In the genomic region with DNA sequence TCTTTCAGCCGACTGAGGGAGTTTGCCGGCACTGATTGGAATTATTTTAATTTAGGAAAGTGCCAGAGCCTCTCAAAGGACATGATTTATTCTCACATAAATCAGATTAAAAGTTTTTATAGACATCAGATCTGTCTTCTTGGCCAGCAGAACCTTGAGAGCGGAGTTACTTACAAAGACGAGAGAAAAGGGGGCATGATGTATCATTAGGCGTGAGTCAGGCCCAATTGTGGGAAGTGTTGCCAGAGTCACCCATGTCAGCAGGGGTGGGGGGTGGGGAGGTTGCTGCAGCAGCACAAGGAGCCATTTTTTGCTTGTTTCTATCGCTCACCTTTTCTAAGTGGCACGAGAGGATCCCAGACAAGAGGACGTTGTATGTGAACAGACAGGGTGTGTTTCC, we compare ENCODE assay signal across 8 mouse cellular contexts.
DNase-seq lines count a peak whose midpoint lies in the region; ATAC-seq and TF ChIP-seq lines count a peak whose summit lies in the region.

No protein-coding gene starts in this region.

- peak overlapping the region; percentile 42 for H3K4me2 ChIP-seq in forebrain, embryonic 11.5 days (ENCODE audit: low read depth, low read length, severe bottlenecking)
- peak overlapping the region; percentile 55 for H3K4me2 ChIP-seq in limb, embryonic 14.5 days (replicated peaks; ENCODE audit: low read depth, low read length, severe bottlenecking)
- peak overlapping the region; percentile 66 for H3K4me2 ChIP-seq in stomach, postnatal 0 days (replicated peaks; ENCODE audit: low read depth)

- TF ChIP-seq CTCF in ES-Bruce4 (IDR thresholded peaks at IDR 0.05; ENCODE audit: low read depth, low read length): no peak
- no peak for TF ChIP-seq CTCF in stomach, postnatal 0 days (IDR thresholded peaks at IDR 0.05; ENCODE audit: low read depth)

- peak overlapping the region; percentile 39 for H3K4me3 ChIP-seq in ES-Bruce4 (ENCODE audit: low read depth, low read length)
- peak overlapping the region; percentile 19 for H3K4me3 ChIP-seq in forebrain, embryonic 11.5 days (ENCODE audit: low read depth, low read length)
- peak overlapping the region; percentile 22 for H3K4me3 ChIP-seq in limb, embryonic 14.5 days (replicated peaks; ENCODE audit: low read length)
- peak overlapping the region; percentile 39 for H3K4me3 ChIP-seq in stomach, postnatal 0 days (ENCODE audit: low read depth, low read length)

- no peaks in the 10 kb centered on the region for H3K9me3 ChIP-seq in ES-Bruce4 (replicated peaks; ENCODE audit: control insufficient read depth, insufficient read depth, low read length, poor library complexity, severe bottlenecking)
- no peaks in the 10 kb centered on the region for H3K9me3 ChIP-seq in forebrain, embryonic 11.5 days (ENCODE audit: control insufficient read depth, low read length)
- no peaks in the 10 kb centered on the region for H3K9me3 ChIP-seq in limb, embryonic 14.5 days (ENCODE audit: control insufficient read depth, low read length)
- no peaks in the 10 kb centered on the region for H3K9me3 ChIP-seq in stomach, postnatal 0 days (ENCODE audit: control insufficient read depth, low read length)

- TF ChIP-seq POLR2A in ES-Bruce4 (IDR thresholded peaks at IDR 0.05; ENCODE audit: insufficient read depth, low read length): no peak
- no peak for TF ChIP-seq POLR2A in limb, embryonic 14.5 days (IDR thresholded peaks at IDR 0.05; ENCODE audit: borderline replicate concordance, extremely low read depth, insufficient read depth, insufficient read length)

- H3K27me3 ChIP-seq in ES-Bruce4 (ENCODE audit: control insufficient read depth, insufficient read depth, low read length, poor library complexity, severe bottlenecking): no peaks in the 10 kb centered on the region
- H3K27me3 ChIP-seq in forebrain, embryonic 11.5 days (ENCODE audit: control insufficient read depth, insufficient read depth, low read length): peaks cover 11% of the 10 kb centered on the region
- peaks cover 10% of the 10 kb centered on the region for H3K27me3 ChIP-seq in limb, embryonic 14.5 days (ENCODE audit: control insufficient read depth, insufficient read depth, low read length)
- H3K27me3 ChIP-seq in stomach, postnatal 0 days (ENCODE audit: control insufficient read depth, insufficient read depth, low read length): no peaks in the 10 kb centered on the region

- no peaks in the 10 kb centered on the region for H3K36me3 ChIP-seq in ES-Bruce4 (ENCODE audit: control insufficient read depth, insufficient read depth, low read length, poor library complexity, severe bottlenecking)
- no peaks in the 10 kb centered on the region for H3K36me3 ChIP-seq in forebrain, embryonic 11.5 days (ENCODE audit: control insufficient read depth, insufficient read depth, low read length)
- no peaks in the 10 kb centered on the region for H3K36me3 ChIP-seq in limb, embryonic 14.5 days (ENCODE audit: control insufficient read depth, insufficient read depth, low read length)
- no peaks in the 10 kb centered on the region for H3K36me3 ChIP-seq in stomach, postnatal 0 days (ENCODE audit: control insufficient read depth, insufficient read depth, low read length)

- H3K4me1 ChIP-seq in ES-Bruce4 (ENCODE audit: control insufficient read depth, insufficient read depth, low read length): peaks cover 5% of the 10 kb centered on the region
- peaks cover 13% of the 10 kb centered on the region; the same call in 1 of the 2 replicates for H3K4me1 ChIP-seq in forebrain, embryonic 11.5 days (replicated peaks; ENCODE audit: control insufficient read depth, insufficient read depth, low read length)
- H3K4me1 ChIP-seq in limb, embryonic 14.5 days (ENCODE audit: control insufficient read depth, insufficient read depth, low read length): peaks cover 20% of the 10 kb centered on the region
- H3K4me1 ChIP-seq in stomach, postnatal 0 days (replicated peaks; ENCODE audit: control insufficient read depth, insufficient read depth): no peaks in the 10 kb centered on the region; the same call in 1 of the 2 replicates

- 0 out of 2 replicates have a peak, but pooled peaks have one; percentile 1 for ATAC-seq in frontal cortex, adult (ENCODE audit: low TSS enrichment)
- no peak for ATAC-seq in forebrain, embryonic 11.5 days (replicated peaks; ENCODE audit: low FRiP score)
- ATAC-seq in limb, embryonic 14.5 days (ENCODE audit: low FRiP score, low read depth): no peak
- 0 out of 2 replicates have a peak, but pooled peaks have one; percentile 27 for ATAC-seq in stomach, postnatal 0 days (ENCODE audit: low FRiP score, low TSS enrichment)

- peak overlapping the region; percentile 29; the same call in 1 of the 2 replicates for H3K9ac ChIP-seq in ES-Bruce4 (ENCODE audit: low read depth, poor library complexity, severe bottlenecking)
- no peak overlapping the region; the same call in 1 of the 2 replicates for H3K9ac ChIP-seq in forebrain, embryonic 11.5 days (ENCODE audit: low read length)
- 0 out of 2 replicates have a peak overlapping the region, but pooled peaks have one; percentile 18 for H3K9ac ChIP-seq in limb, embryonic 14.5 days (ENCODE audit: low read depth, low read length, severe bottlenecking)
- peak overlapping the region; percentile 18; the same call in 1 of the 2 replicates for H3K9ac ChIP-seq in stomach, postnatal 0 days (ENCODE audit: low read length)

- H3K27ac ChIP-seq in ES-Bruce4 (ENCODE audit: insufficient read depth, low read length): 0 out of 2 replicates have a peak overlapping the region, but pooled peaks have one; percentile 2
- H3K27ac ChIP-seq in forebrain, embryonic 11.5 days (ENCODE audit: low read depth, low read length): no peak overlapping the region
- no peak overlapping the region for H3K27ac ChIP-seq in limb, embryonic 14.5 days (replicated peaks; ENCODE audit: low read depth, low read length)
- peak overlapping the region; percentile 58; the same call in 1 of the 2 replicates for H3K27ac ChIP-seq in stomach, postnatal 0 days (replicated peaks)

- no peak for DNase-seq in frontal cortex, postnatal 10 days (ENCODE audit: low spot score in 2 of 2)
- DNase-seq in forebrain, embryonic 11.5 days (ENCODE audit: low spot score): no peak
- no peak for DNase-seq in limb, embryonic 14.5 days (ENCODE audit: low spot score)
- DNase-seq in stomach, postnatal 0 days (ENCODE audit: low spot score): peak; percentile 47
- DNase-seq in gastrocnemius, adult 18-20 months (ENCODE audit: low spot score): no peak
- DNase-seq in cerebellum, adult 8-10 months: no peak

- no peak for TF ChIP-seq EP300 in ES-Bruce4 (IDR thresholded peaks at IDR 0.05; ENCODE audit: insufficient read depth, low read depth, low read length)
- TF ChIP-seq EP300 in stomach, postnatal 0 days (optimal IDR thresholded peaks at IDR 0.05): no peak

- 4% methylated on average over 8 of the region's 8 CpGs for WGBS in forebrain, embryonic 11.5 days
- WGBS in limb, embryonic 14.5 days: 1% methylated on average over 8 of the region's 8 CpGs
- 1% methylated on average over 8 of the region's 8 CpGs for WGBS in stomach, postnatal 0 days

Comparison
In these comparisons a context has a peak if more than half of its experiments do, and no peak if none do; other contexts are left out.
1. ATAC-seq: peak in frontal cortex, adult (single experiment) and stomach, postnatal 0 days (single experiment); none in forebrain, embryonic 11.5 days (single experiment) and limb, embryonic 14.5 days (single experiment).
2. H3K27ac ChIP-seq: peak in ES-Bruce4 (single experiment) and stomach, postnatal 0 days (single experiment); none in forebrain, embryonic 11.5 days (single experiment) and limb, embryonic 14.5 days (single experiment).
3. Peak in every context shown above with its lines, with median percentiles within 50 percentile points of each other: H3K4me3 ChIP-seq and H3K4me2 ChIP-seq.